Mouse (Mus musculus) thymus, adult 2 months (tissue): ENCODE results near the gene Pip4k2b.

Experiments
- CTCF ChIP-seq: fragments of 200-500 bp; IDR thresholded peaks from 2 replicates; pipeline ENCODE4 v1.5.1; 2012; ENCODE audit warnings: mild to moderate bottlenecking, control low read depth, low read length, moderate library complexity, borderline replicate concordance; ENCODE audit not compliant: control insufficient read depth, poor library complexity, insufficient read depth; ENCODE audit errors: extremely low read depth
- POLR2A ChIP-seq: fragments of 200-500 bp; IDR thresholded peaks from 2 replicates; pipeline ENCODE4 v1.6.1; 2012; ENCODE audit warnings: mild to moderate bottlenecking, low read length, control low read depth, moderate library complexity; ENCODE audit not compliant: control insufficient read depth, poor library complexity, insufficient read depth; ENCODE audit errors: extremely low read depth

DNA sequence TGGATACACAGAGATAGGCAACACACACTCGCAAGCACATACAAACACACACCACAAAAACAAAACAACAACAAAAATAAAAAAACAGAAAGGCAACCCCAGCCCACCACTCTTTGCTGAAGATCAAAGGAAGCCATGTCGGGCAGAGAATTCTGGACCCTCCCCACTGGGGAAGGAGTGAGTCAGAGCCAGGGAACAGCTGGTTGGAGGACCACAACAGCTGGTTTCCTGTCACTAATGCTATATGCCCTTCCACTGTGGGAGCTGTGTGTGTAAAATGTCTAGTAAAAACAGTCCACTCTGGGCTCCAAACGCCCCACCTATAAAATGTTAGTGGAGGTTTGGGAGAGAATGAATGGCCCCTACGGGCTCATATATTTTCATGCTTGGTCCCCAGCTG lies 23.2 kb downstream of the Pip4k2b start:
- TF ChIP-seq POLR2A (no peak), CTCF (no peak)
